Mouse (Mus musculus): ENCODE measurements around the gene Ildr1.

The Ildr1 gene

GRCm38 (mm10) chr16:36771703-36772102, 77.9 kb downstream of the Ildr1 start:
- no peak for DNase-seq (ENCODE audit: low spot score)

DNA sequence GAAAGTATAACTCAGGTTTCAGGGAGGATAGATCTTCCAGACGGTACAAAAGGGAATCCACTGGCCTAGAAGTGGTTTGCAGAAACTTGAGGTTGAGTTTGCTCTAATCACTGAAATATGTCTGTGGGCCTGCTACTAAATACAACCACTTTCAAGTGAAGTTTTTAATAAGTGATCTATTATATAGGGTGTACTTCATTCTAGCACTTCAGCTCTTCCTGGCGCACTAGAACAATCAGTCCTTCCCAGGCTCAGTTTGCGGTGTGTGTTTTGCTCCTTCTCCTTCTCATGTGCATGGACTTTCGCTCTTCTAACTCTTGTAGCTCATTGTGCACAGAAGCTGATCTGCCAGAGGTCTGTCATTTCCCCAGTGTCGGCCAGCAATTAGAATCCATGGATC, 79.2 kb downstream of the Ildr1 start:
- no peak for DNase-seq (ENCODE audit: low spot score)

DNA sequence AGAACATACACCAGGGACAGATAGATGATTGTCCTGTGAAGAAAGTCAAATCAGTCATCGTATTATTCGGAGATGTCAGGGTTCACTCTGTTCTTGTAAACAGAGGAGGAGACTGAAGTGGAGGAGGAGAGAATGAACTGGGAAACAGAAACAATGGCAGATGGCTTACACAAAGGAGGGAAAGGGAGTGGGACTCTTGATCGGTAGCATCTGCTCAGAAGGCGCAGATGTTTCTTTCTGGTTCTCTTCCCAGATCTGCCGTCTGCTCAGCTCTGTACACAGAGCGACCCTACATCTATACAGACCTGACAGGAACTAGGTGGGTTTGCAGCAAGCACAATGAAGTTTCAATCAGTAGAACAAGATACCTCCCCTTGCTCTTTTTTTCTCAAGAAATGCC, 81.9 kb downstream of the Ildr1 start:
- DNase-seq (ENCODE audit: low spot score): no peak
